Mouse (Mus musculus) embryonic facial prominence, embryonic 11.5 days (tissue): ENCODE data around the gene Cacnb1. TPM values are rescaled to one million over a fixed set of nuclear protein-coding genes. Genes with fewer than 3 reads are reported as not detected.

Experiments
- ATAC-seq: fragments of 200-750 bp; cut with Nextera tagmentation; replicated peaks from 2 replicates; pipeline ENCODE4 v1.8.0; 2017; ENCODE audit warnings: low read depth; ENCODE audit not compliant: insufficient number of reproducible peaks, low FRiP score, low TSS enrichment
- DNase-seq: peaks from one replicate; pipeline ENCODE4 v3.0.0-alpha.2; 2015; ENCODE audit warnings: low spot score
- H3K27ac ChIP-seq: fragments of 300-500 bp; sonication (generic); replicated peaks from 2 replicates; pipeline ENCODE4 v1.5.1; 2014; ENCODE audit warnings: mild to moderate bottlenecking, low read depth, low read length, control low read depth
- H3K27me3 ChIP-seq: fragments of 300-500 bp; sonication (generic); 2 replicates; pipeline ENCODE4 v1.6.1; 2014; ENCODE audit warnings: mild to moderate bottlenecking, low read length, moderate library complexity, mixed read lengths; ENCODE audit not compliant: control insufficient read depth, insufficient read depth
- H3K36me3 ChIP-seq: fragments of 300-500 bp; sonication (generic); replicated peaks from 2 replicates; pipeline ENCODE4 v1.6.1; 2014; ENCODE audit warnings: low read depth, mild to moderate bottlenecking, low read length, moderate library complexity, mixed read lengths; ENCODE audit not compliant: control insufficient read depth, insufficient read depth
- H3K4me1 ChIP-seq: fragments of 300-500 bp; sonication (generic); 2 replicates; pipeline ENCODE4 v1.6.1; 2014; ENCODE audit warnings: low read length, mixed read lengths; ENCODE audit not compliant: control insufficient read depth, insufficient read depth
- H3K4me2 ChIP-seq: fragments of 300-500 bp; sonication (generic); 2 replicates; pipeline ENCODE4 v1.6.1; 2014; ENCODE audit warnings: low read depth, mild to moderate bottlenecking, control low read depth, low read length, moderate library complexity
- H3K4me3 ChIP-seq: fragments of 300-500 bp; sonication (generic); 2 replicates; pipeline ENCODE4 v1.5.1; 2014; ENCODE audit warnings: low read depth, low read length, control low read depth
- H3K9ac ChIP-seq: fragments of 300-500 bp; sonication (generic); replicated peaks from 2 replicates; pipeline ENCODE4 v1.6.1; 2014; ENCODE audit warnings: mild to moderate bottlenecking, control low read depth, low read length
- H3K9me3 ChIP-seq: fragments of 300-500 bp; sonication (generic); replicated peaks from 2 replicates; pipeline ENCODE4 v1.6.1; 2016; ENCODE audit warnings: mild to moderate bottlenecking, low read length, inconsistent platforms, mixed read lengths; ENCODE audit not compliant: control insufficient read depth
- WGBS: fragments of 180-500 bp; shearing (Covaris S2); extraction: QIAGEN DNeasy Blood & Tissue Kit; methylation state at CpG from one replicate; pipeline ENCODE4 v1.1.7; 2014; 5-methylcytosine and 5-hydroxymethylcytosine counted together
- polyA plus RNA-seq: library from polyadenylated mRNA; unstranded; fragments of >200 nt; fragmentation: Nextera tagmentation; extraction: Ambion mirVana; gene quantifications from 2 replicates; pipeline ENCODE4 v1.2.1, GENCODE M21; 2014

Cacnb1 gene
- polyA plus RNA-seq, 1 experiment from 2014 or later: 6.5 TPM

DNA sequence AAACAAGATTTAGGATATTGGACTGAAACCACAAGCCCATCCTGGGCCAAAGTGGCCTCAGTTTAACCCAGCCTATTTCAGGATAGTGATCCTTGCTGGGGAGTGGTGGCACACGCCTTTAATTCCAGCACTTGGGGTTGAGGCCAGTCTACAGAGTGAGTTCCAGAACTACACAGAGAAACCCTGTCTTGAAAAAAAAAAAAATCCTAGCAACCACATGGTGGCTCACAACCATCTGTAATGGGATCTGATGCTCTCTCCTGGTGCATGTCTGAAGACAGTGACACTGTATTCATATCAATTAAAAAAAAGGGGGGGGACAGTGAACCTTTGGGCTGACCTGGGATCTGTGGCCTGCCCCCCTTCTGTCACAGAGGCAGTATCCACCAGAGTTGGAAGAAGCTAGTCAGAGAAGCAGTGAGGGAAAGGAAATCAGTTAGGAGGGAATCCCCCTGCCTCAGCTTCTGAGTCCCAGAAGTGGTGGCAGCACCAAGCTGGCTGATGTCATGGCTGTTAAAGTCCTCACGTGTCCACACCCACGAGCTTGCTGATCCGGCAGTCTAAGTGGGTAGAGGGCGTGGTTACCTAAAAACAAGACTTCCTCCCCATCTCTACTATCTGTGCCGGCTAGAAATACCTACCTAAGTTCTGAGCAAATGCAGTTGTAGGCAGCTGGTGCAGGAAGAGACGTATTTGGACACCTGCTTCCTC lies 23.8 kb downstream of the Cacnb1 start:
- no peak overlapping the region for H3K4me3 ChIP-seq
- 68% methylated on average over 7 of the region's 7 CpGs for WGBS
- H3K36me3 ChIP-seq: no peaks in the 10 kb centered on the region
- H3K27ac ChIP-seq: no peak overlapping the region
- H3K27me3 ChIP-seq: peaks cover 8% of the 10 kb centered on the region; the same call in 1 of the 2 replicates
- ATAC-seq (no peak), DNase-seq (no peak)
- no peaks in the 10 kb centered on the region for H3K9me3 ChIP-seq
- no peak overlapping the region for H3K9ac ChIP-seq
- peaks cover 9% of the 10 kb centered on the region; the same call in 1 of the 2 replicates for H3K4me1 ChIP-seq
- no peak overlapping the region for H3K4me2 ChIP-seq

GRCm38 (mm10) chr11:97998074-97998793 lies 24.6 kb downstream of the Cacnb1 start:
- no peak for DNase-seq
- WGBS: 80% methylated on average over 11 of the region's 11 CpGs
- no peak overlapping the region for H3K27ac ChIP-seq
- peaks cover 8% of the 10 kb centered on the region; the same call in 1 of the 2 replicates for H3K27me3 ChIP-seq
- H3K4me1 ChIP-seq: peaks cover 9% of the 10 kb centered on the region; the same call in 1 of the 2 replicates
- H3K9me3 ChIP-seq: no peaks in the 10 kb centered on the region
- ATAC-seq: no peak
- H3K36me3 ChIP-seq: no peaks in the 10 kb centered on the region
- H3K9ac ChIP-seq: no peak overlapping the region
- no peak overlapping the region for H3K4me2 ChIP-seq
- no peak overlapping the region for H3K4me3 ChIP-seq

DNA sequence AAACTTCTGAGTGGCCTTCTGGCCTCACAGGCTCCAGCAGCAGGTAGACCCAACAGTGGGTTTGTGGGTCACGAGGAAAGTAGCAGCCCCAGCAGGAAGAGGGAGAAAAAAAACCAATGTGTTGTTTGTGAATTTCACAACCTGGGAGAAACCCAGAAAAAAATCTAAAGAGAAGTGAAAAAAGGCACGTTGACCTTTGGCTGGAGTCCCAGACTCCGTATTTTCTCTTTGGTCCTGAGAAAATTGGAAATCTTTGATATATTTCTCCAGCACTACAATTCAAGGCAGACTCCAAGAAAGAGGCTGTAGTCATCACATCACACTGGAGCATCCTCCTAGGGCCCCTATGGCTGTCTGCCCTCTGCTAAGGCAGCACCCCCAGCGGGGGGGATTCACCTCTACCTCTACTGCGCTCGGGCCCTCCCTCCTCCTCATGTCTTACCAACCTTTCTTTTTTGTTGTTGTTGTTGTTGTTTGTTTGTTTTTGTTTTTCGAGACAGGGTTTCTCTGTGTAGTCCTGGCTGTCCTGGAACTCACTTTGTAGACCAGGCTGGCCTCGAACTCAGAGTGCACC lies 25.4 kb downstream of the Cacnb1 start:
- Histone ChIP-seq H3K36me3 (no peaks in the 10 kb centered on the region), H3K4me1 (peaks cover 5% of the 10 kb centered on the region; the same call in 1 of the 2 replicates)
- WGBS: 80% methylated on average over 8 of the region's 8 CpGs

GRCm38 (mm10) chr11:97996691-97997090 lies 26.1 kb downstream of the Cacnb1 start:
- peaks cover 4% of the 10 kb centered on the region; the same call in 1 of the 2 replicates for H3K27me3 ChIP-seq
- no peaks in the 10 kb centered on the region for H3K9me3 ChIP-seq
- ATAC-seq (no peak), DNase-seq (no peak)
- no peak overlapping the region for H3K4me2 ChIP-seq
- H3K4me3 ChIP-seq: no peak overlapping the region
- H3K9ac ChIP-seq: no peak overlapping the region
- H3K36me3 ChIP-seq: no peaks in the 10 kb centered on the region
- 75% methylated on average over 1 of the region's 1 CpGs for WGBS
- no peak overlapping the region for H3K27ac ChIP-seq
- H3K4me1 ChIP-seq: peaks cover 5% of the 10 kb centered on the region; the same call in 1 of the 2 replicates

More for the DNA sequence above, 25.4 kb downstream of the Cacnb1 start:
- Histone ChIP-seq H3K9ac (no peak overlapping the region), H3K27ac (no peak overlapping the region), H3K27me3 (peaks cover 5% of the 10 kb centered on the region; the same call in 1 of the 2 replicates), H3K4me2 (no peak overlapping the region), H3K4me3 (no peak overlapping the region), H3K9me3 (no peaks in the 10 kb centered on the region)
- DNase-seq: no peak
- no peak for ATAC-seq

DNA sequence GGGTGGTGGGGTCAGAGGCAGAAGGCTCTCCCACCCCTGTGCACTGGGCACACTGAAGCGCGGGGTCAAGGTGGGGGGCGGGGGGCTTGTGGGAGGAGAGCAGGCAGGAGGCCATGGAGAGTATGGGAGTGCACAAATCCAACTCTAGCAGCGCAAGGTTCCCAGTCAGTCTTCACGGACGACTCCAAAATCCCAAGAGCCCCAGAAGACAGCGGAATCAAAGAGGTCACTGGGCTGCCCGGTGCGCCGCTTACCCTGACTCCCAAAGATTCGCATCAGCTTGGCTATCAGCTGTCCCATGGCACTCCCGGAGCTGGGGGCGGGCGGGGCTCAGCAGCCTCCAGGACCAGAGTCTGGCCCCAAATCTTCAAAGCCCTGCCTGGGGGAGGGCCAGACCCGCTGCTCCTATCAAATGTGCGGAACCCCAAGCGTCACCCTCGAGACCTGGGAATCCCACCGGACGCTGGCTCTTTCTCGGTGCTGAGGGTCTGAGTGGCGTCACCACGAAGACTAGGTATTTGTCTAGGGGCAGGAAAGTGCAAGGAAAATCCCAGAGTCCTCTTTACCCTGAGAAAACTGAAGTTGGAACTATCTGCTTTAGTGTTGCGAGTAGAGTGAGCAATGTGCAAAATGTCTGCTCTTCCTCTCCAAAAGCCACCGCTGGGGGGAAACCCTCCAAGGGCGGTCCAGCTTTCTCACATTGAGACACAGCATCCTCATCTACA lies 27.1 kb downstream of the Cacnb1 start, which contains the start of gene Arl5c:
Gene Arl5c (minus strand): TSS at position 618 of the 725 bp plus-strand sequence.
- 2% methylated on average over 26 of the region's 26 CpGs for WGBS
- no peak within 1 kb of the TSS for H3K27ac ChIP-seq
- no peaks in the 10 kb centered on the region; the same call in 1 of the 2 replicates for H3K27me3 ChIP-seq
- peak within 1 kb of the TSS; percentile 55 for H3K9ac ChIP-seq
- no peaks in the 10 kb centered on the region for H3K9me3 ChIP-seq
- H3K4me2 ChIP-seq: peak within 1 kb of the TSS; percentile 88
- peak within 1 kb of the TSS; percentile 40 for H3K4me3 ChIP-seq
- no peaks in the 10 kb centered on the region for H3K36me3 ChIP-seq
- peaks cover 5% of the 10 kb centered on the region; the same call in 1 of the 2 replicates for H3K4me1 ChIP-seq
- peak; percentile 12; the same call in 1 of the 2 replicates for ATAC-seq
- peak; percentile 68 for DNase-seq

GRCm38 (mm10) chr11:97994539-97995100 lies 28.2 kb downstream of the Cacnb1 start:
- H3K4me3 ChIP-seq: peak overlapping the region; percentile 40
- H3K4me2 ChIP-seq: peak overlapping the region; percentile 88
- peaks cover 5% of the 10 kb centered on the region; the same call in 1 of the 2 replicates for H3K4me1 ChIP-seq
- 6% methylated on average over 13 of the region's 13 CpGs for WGBS
- H3K27me3 ChIP-seq: no peaks in the 10 kb centered on the region
- H3K9ac ChIP-seq: no peak overlapping the region
- H3K36me3 ChIP-seq: no peaks in the 10 kb centered on the region
- DNase-seq (peak; percentile 79), ATAC-seq (no peak)
- no peaks in the 10 kb centered on the region for H3K9me3 ChIP-seq
- no peak overlapping the region for H3K27ac ChIP-seq

DNA sequence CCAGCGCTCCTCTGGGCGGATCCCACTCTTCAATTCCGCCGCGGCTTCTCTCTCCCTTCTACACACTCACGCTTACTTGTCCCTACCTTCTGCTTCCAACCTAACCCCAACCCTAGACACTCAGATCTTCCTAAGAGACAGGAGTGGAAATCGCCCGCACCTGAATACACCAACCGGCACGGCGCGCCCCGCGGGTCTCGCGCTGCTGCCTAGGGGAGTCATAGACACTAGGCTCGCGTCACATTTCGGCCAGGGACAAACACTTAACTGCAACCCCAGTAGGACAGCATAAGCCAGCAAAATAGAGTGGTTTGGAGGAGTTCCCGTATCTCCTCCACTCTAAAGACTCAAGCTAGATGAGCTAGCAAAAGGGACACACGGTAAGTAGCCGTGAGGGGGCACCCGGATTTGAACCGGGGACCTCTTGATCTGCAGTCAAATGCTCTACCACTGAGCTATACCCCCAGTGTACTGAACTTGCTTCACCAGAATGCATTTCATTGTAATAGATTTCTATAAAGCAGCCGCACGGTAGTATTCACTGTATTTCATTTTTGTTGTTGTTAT lies 34.2 kb downstream of the Cacnb1 start:
- Histone ChIP-seq H3K9ac (peak overlapping the region; percentile 76), H3K27me3 (peaks cover 25% of the 10 kb centered on the region), H3K4me3 (peak overlapping the region; percentile 75), H3K9me3 (no peaks in the 10 kb centered on the region), H3K27ac (peak overlapping the region; percentile 63), H3K36me3 (no peaks in the 10 kb centered on the region), H3K4me1 (no peaks in the 10 kb centered on the region), H3K4me2 (peak overlapping the region; percentile 60)
- WGBS: under 1% methylated on average over 26 of the region's 26 CpGs
- peak; percentile 92 for DNase-seq
- peak; percentile 71 for ATAC-seq
